Mouse (Mus musculus) mouse trophoblast stem cell (cell line): ENCODE results near the gene Gas8.
"Not testable (repeated sequence)": the region's sequence is repeated elsewhere in the genome, so short reads cannot be mapped to it uniquely, and the experiment has no call there.

Experiments used
- in situ Hi-C, 2 experiments: fragments of 300-500 bp; cut with MseI, MboI; formaldehyde crosslinking; loops; 2 replicates in 1 of 2; 3 replicates in 1 of 2; pipeline ENCODE4 v1.15.1; 2025

The Gas8 gene

DNA sequence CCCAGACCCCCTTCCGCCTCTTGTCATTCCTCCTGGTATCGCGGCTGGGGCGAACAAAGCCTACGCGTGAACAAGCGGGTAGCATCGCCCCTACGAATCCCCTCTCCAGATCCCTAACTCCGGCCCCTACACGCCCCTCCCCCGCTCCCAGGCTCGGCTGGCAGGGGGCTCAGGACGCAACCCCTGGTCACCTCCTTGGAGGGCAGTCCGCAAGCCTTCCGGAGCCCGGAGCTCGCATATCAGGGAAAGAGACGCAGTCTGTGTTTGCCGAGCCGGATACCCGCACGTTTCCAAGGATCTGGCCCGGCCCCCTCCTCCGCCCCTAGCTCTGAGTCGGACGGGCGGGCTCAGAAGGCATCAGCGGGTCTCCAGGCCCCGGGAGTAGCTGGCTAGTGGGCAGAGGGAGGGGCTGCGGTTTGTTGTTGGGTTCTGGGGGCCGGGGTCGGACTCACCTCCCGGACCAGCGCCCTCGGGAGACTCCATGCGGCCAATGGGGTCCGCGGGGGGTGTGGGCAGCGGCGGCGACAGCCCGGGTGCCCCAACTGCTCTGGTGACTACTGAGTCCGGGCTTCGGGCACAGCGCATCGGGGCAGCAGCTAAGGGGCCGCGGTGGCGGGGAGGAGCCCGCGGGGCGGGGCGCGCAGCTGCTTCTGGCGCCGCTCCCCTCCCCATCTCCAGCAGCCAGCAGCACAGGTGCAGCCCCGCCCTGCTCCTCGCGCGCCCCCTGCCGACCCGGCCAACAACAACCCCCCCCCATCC is 3.7 kb upstream of the Gas8 start, which contains the start of gene Dbndd1:
Gene Dbndd1, minus strand, starts transcription at position 683 of the 759 bp plus-strand sequence.
- in situ Hi-C loops, result no loop called here

DNA sequence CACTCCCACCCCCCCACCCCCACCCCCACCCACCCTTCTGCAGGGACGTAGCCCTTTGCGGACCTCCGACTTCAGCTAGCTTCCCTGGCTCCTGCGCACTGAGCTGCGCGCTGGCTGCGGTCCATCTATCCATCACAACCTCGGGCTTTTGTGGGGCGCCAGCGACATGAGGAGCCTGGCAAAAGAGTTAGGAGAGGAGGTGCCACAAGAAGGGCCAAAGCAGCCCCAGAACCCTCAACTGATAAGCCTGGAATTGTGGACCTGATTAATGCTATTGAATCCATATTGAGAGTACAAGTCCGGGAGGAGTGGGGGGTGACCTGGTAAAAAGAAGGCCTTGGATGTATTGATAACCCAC is 3.1 kb upstream of the Gas8 start:
- in situ Hi-C loops, result no loop called here

DNA sequence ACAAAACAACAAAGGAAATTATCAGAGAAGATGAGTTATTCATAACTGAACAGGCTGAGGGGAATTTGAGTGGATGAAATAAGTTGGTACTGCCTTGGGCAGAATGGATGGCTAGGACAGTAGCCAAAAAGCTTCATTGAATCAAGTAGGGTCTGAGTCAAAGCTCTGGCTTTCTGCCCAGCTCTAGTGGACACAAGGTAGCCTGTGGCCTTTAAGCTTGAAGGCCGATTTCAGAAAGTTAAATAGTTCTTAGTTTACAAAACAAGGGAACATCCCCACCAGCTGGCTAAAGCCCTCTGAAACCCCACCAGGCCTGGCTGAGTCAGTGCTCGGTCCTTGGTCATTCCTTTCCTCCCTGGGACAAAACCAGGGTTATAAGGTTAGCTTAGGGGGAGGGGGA is 2.0 kb upstream of the Gas8 start:
- in situ Hi-C loops, result no loop called here

DNA sequence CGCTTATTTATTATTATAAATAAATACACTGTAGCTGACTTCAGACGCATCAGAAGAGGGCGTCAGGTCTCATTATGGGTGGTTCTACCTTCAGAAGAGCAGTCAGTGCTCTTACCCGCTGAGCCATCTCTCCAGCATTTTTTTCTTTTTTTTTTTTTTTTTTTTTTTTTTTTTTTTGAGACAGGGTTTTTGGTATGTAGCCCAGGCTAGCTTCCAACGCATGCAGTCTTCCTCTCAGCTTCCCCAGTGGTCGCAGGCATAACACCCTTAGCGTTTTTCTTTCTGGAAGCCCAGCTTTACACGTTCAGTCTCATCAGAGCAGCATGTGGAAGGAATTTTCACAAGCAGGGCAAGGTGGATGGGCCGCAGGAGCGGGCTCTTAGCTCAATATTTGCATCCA is 462 bp upstream of the Gas8 start:
- in situ Hi-C loops, result no loop called here

DNA sequence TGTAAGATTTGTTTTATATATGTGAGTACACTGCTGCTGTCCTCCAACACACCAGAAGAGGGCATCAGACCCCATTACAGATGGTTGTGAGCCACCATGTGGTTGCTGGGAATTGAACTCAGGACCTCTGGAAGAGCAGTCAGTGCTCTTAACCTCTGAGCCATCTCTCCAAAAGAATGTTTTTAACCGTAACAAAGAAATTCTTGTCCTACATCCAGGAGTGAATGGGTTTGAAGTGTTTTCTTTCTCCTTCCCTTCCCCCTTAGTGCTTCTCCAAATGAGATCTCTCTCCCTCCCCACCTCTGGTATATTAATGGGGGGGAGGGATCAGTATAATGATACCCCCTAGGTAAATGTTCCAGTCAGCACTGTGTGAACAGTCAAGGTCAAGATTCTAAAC is 1.4 kb downstream of the Gas8 start:
- in situ Hi-C loops, result not testable (repeated sequence)

DNA sequence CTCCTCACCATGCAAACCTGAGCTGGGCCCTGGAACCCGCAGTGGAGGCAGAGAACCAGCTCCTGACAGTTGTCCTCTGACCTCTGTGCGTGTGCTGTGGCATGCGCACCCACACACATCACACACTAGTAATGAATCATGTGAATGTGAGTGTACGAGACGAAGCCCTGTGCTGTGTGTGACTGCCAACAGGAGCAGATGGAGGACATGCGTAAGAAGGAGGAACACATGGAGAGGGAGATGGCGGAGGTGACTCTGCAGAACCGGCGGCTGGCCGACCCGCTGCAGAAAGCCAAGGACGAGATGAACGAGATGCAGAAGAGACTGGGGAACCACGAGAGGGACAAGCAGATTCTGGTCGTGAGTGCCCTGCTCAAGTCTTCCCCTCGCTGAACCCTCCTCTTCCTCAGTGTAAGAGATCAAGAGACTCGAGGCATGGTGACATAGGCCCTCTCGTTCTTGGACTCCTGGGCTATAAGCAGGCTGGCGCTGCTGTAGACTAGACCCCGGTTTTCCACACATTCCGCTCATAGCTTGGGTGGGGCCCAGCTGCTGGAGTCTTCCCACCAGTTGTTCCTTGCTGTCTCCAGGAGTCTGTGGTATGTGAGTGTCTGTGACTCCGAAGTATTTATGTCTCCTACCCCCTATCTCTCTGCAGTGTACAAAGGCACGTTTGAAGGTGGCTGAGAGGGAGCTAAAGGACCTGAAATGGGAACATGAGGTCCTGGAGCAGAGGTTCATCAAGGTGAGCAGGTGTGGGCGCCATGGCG is 9.3 kb downstream of the Gas8 start:
- in situ Hi-C loops, result no loop called here

DNA sequence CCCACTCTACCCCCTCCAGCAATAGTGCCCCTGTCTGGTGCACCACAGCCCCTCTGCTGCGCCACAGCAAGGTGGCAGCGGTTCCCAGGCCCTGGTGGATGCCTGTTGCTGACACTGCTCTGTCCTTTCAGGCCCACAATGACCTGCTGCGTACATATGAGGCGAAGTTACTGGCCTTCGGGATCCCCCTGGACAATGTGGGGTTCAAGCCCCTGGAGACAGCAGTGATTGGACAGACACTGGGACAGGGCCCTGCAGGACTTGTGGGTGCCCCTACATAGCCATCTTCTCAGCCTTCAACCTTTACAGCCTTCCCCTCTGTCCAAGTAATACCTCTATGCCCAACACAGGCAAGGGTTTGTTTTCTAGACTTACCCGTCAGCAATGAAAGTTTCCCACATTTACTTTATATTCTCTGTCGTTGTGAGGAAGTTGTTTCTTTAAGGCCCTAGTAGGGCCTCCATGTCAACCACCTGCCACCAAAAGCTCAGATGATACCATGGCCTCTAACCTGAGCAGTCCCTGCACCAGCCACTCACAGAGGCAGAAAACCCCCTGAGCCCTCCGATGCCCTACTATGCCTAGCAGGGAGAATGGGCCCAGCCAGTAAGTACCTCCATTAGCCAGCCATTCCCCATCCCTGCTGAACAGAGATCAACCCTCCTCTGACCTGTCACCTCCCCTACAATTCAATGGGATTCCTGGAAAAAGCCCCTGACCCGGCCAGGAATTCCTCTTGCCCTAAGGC is 17.8 kb downstream of the Gas8 start:
- in situ Hi-C loops, result no loop called here

DNA sequence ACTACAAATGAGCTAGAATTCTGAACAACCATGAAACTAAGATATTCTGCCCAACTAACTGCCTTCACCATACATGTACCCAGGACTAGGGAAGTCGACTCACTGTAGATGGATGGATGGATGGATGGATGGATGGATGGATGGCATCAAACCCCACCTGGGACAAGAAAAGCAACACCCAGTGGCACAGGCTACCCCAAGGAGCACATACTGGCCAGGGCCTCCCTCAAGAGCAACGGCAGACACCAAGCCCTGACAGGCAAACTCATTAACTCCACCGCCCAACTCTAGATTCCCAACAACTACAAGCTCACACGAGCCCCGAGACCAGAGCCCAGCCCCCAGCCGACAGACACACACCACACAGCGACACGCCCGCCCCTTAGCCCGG is 18.4 kb downstream of the Gas8 start:
- in situ Hi-C loops, result no loop called here

DNA sequence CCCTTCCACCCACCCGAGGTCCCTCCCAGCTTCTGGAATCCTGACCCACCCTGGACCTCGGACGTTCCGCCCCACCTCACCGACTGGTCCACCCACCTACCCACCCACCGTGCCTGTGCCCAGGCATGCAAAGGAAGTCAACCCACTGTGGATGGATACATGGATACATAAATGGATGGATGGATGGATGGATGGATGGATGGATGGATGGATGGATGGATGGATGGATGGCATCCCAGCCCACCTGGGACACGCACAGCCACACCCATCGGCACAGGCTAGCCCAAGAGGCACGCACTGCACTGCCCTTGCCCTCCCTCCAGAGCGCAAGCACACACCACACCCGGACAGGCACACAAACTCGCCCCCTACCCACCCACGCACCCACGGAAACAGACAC is 19.0 kb downstream of the Gas8 start:
- in situ Hi-C loops, result not testable (repeated sequence)

DNA sequence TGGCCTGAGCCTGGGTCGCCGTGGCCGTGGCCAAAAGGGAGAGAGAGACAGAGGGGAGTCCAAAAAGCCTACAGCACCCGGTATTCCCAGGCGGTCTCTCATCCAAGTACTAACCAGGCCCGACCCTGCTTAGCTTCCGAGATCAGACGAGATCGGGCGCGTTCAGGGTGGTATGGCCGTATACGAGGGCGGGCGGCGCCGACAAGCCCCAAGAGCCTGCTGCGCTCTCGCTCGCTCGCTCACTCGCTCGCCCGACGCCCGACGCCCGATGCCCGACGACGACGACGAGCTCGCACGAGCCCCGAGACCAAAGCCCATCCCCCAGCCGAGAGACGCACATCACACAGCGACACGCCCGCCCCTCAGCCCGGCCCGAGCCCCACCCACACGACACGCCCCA is 45.6 kb downstream of the Gas8 start:
- in situ Hi-C loops, result not testable (repeated sequence)

DNA sequence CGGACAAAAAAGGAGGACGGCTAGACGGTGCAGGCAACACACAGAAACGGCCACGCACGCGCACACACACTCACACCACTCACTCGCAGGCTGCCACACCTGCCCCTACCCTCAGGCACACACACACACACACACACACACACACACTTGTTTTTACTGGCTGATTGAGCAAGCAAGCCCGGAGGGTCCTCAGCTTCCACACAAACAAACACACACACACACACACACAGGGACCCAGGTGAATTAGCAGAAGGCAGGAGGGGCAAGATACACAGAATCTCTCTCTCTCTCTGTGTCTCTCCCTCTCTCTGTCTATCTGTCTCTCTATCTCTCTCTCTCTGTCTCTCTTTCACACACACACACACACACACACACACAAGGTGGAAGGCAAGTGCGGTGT is 56.8 kb downstream of the Gas8 start:
- in situ Hi-C loops, result not testable (repeated sequence)
